Mouse (Mus musculus): Measurements from ENCODE around the gene Fndc3b. TPM values are rescaled to one million over a fixed set of nuclear protein-coding genes. Genes with fewer than 3 reads are reported as not detected.

The Fndc3b gene
- polyA plus RNA-seq, 1 experiment from 2014 or later: 24.5 TPM

DNA sequence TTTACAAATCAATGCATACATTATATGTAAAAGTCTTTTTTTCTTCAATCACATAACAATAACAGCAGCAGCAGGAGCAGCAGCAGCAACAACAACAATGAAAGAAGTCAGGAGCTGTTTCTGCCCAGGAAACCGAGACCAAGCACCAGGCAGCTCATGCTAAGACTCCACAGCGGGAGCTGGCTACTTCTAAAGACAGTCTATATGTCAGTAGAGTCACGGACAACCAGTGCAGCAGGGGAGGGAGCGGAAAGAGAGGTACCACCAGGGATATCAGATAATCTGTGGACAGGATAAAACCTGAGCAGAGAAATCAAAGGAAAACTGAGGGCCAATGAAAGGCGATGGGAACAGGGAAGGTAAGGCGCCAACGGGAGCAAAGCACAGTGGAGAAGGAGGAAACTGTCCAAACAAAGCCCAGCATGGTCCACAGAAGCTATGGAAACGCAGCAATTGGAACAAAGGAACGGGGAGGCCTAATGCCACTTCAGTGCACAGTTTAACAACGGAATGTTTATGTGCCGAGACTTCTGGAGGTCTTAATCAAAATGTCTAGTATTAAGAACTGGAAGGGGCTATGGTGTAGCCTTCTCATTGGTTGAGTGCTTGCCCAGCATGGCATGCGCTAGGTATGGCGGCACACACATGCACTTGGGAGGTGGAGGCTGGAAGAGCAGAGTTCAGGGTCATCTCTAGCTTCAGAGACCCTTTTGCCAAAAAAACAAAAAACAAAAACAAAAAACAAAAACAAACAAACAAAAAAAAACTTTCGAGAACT is 215.6 kb downstream of the Fndc3b start:
- Histone ChIP-seq H3K27ac (no peak overlapping the region), H3K27me3 (replicated peaks) (no peaks in the 10 kb centered on the region), H3K4me3 (replicated peaks) (no peak overlapping the region), H3K36me3 (peaks cover 19% of the 10 kb centered on the region; the same call in 1 of the 2 replicates), H3K4me2 (no peak overlapping the region), H3K4me1 (no peaks in the 10 kb centered on the region), H3K9me3 (no peaks in the 10 kb centered on the region), H3K9ac (no peak overlapping the region)
- ATAC-seq (ENCODE audit: insufficient read depth, low FRiP score, low read depth): no peak
- WGBS: 83% methylated on average over 14 of the region's 14 CpGs

DNA sequence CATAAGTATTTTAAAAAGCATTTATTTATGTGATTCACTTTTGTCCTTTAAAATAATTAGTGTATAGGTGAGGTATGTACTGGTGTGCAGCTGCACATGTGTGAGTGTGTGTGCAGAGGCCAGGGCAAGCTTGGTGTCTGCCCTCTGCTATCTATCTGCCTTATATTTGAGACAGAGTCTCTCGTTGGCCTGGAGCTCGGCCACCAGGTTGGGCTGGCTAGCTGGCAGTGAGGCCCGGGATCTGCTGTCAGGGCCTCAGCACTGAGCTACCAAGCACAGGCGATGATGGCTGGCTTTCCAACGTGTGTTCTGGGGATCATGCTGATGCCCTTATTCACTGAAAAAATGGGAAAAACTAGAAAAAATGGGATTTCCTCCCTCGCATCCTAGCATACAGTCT is 216.4 kb downstream of the Fndc3b start:
- H3K4me1 ChIP-seq: no peaks in the 10 kb centered on the region
- no peak overlapping the region for H3K27ac ChIP-seq
- WGBS: 80% methylated on average over 6 of the region's 6 CpGs
- no peak overlapping the region for H3K4me2 ChIP-seq
- no peaks in the 10 kb centered on the region for H3K9me3 ChIP-seq
- no peak overlapping the region for H3K9ac ChIP-seq
- no peak overlapping the region for H3K4me3 ChIP-seq (replicated peaks)
- H3K36me3 ChIP-seq: peaks cover 18% of the 10 kb centered on the region; the same call in 1 of the 2 replicates
- ATAC-seq (ENCODE audit: insufficient read depth, low FRiP score, low read depth): no peak
- H3K27me3 ChIP-seq (replicated peaks): no peaks in the 10 kb centered on the region

DNA sequence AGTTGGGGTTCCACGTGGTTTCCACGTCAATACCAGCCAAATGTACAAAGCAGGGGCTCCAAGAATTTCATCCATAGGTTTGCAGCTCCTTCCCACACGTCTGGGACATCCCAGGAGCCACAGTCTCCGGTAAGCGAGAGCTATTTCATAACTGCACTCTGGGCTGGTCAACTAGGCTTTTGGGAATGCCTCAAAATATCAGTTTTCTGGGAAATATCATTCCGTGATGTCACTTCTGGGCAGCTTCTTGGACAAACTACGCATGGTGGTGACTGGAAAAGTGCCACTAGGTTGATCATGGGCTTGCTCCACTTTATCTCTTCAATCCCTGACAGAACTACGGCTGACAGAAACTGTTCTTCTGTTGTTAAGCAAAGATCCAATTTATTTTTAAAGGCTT is 217.0 kb downstream of the Fndc3b start:
- H3K36me3 ChIP-seq: peaks cover 18% of the 10 kb centered on the region; the same call in 1 of the 2 replicates
- WGBS: 85% methylated on average over 8 of the region's 8 CpGs

DNA sequence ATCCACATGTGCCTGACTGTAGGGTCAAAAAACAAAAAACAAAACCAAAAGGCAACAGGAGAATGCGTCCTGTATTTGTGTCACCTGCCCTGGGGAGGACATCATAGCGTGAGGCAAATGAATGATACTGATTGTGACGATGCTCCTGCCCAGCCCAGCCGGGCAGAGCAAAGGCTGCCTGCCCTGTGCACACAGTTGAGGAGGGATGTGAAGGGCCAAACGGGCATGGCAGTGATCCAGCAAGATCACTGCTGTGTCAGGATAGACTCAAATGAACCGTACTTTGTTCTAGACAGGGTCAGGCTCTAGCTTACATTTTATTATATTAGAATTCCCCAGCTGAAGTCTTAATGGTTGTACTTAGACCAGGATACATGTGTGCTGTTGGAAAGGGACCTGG is 219.3 kb downstream of the Fndc3b start:
- no peak overlapping the region for H3K4me3 ChIP-seq (replicated peaks)
- 82% methylated on average over 6 of the region's 6 CpGs for WGBS
- no peak overlapping the region for H3K9ac ChIP-seq
- no peaks in the 10 kb centered on the region for H3K4me1 ChIP-seq
- no peak overlapping the region for H3K4me2 ChIP-seq
- peaks cover 24% of the 10 kb centered on the region for H3K36me3 ChIP-seq
- no peaks in the 10 kb centered on the region for H3K27me3 ChIP-seq (replicated peaks)
- H3K9me3 ChIP-seq: no peaks in the 10 kb centered on the region
- H3K27ac ChIP-seq: no peak overlapping the region
- no peak for ATAC-seq (ENCODE audit: insufficient read depth, low FRiP score, low read depth)

More for the DNA sequence above, 217.0 kb downstream of the Fndc3b start:
- H3K4me3 ChIP-seq (replicated peaks): no peak overlapping the region
- H3K27me3 ChIP-seq (replicated peaks): no peaks in the 10 kb centered on the region
- no peaks in the 10 kb centered on the region for H3K9me3 ChIP-seq
- no peak overlapping the region for H3K9ac ChIP-seq
- no peaks in the 10 kb centered on the region for H3K4me1 ChIP-seq
- ATAC-seq (ENCODE audit: insufficient read depth, low FRiP score, low read depth): no peak
- no peak overlapping the region for H3K27ac ChIP-seq
- no peak overlapping the region for H3K4me2 ChIP-seq

DNA sequence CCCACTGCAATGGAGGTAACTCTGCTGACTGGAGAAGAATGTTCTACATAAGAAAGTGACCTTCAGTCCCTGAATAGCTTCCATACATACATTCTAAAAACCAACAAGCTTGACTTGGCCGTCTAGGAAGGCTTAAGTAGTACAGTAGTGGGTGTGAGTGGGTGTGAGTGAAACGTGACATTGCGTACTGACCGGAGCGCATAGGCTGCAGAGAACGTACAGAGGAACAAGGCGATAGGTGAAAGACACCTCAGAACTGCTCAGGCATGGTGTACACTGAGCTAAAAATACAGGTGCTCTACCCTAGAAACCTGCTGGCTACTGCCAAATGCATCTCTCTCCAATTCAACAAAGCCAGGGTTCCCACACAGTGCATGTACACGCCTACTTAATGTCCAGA is 219.7 kb downstream of the Fndc3b start:
- Histone ChIP-seq H3K27me3 (replicated peaks) (no peaks in the 10 kb centered on the region), H3K36me3 (peaks cover 24% of the 10 kb centered on the region), H3K9ac (no peak overlapping the region), H3K4me1 (no peaks in the 10 kb centered on the region), H3K9me3 (no peaks in the 10 kb centered on the region), H3K27ac (no peak overlapping the region), H3K4me3 (replicated peaks) (no peak overlapping the region), H3K4me2 (no peak overlapping the region)
- no peak for ATAC-seq (ENCODE audit: insufficient read depth, low FRiP score, low read depth)
- 85% methylated on average over 8 of the region's 8 CpGs for WGBS

DNA sequence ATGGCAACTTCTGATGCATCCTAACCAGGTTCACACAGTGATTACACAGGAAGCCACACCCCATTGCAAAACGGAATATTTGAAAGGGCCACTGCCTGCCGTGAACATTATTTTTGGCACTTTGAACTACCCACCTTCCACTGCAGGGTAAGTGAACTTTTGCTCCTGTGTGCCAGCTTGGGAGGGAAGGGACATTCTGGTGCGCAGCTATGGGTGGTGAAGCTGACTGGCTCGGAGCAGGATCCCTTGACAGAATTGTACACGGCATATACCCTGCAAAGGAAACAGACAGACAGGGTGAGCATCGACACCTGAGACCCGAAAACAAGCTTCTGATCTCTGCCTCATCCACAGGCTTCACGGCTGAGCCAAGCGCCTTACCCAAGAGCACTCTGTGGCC is 220.2 kb downstream of the Fndc3b start:
- no peaks in the 10 kb centered on the region for H3K9me3 ChIP-seq
- 79% methylated on average over 9 of the region's 9 CpGs for WGBS
- H3K36me3 ChIP-seq: peaks cover 24% of the 10 kb centered on the region
- ATAC-seq (ENCODE audit: insufficient read depth, low FRiP score, low read depth): no peak
- H3K9ac ChIP-seq: no peak overlapping the region
- H3K4me1 ChIP-seq: no peaks in the 10 kb centered on the region
- no peak overlapping the region for H3K4me2 ChIP-seq
- no peak overlapping the region for H3K4me3 ChIP-seq (replicated peaks)
- no peak overlapping the region for H3K27ac ChIP-seq
- H3K27me3 ChIP-seq (replicated peaks): no peaks in the 10 kb centered on the region

DNA sequence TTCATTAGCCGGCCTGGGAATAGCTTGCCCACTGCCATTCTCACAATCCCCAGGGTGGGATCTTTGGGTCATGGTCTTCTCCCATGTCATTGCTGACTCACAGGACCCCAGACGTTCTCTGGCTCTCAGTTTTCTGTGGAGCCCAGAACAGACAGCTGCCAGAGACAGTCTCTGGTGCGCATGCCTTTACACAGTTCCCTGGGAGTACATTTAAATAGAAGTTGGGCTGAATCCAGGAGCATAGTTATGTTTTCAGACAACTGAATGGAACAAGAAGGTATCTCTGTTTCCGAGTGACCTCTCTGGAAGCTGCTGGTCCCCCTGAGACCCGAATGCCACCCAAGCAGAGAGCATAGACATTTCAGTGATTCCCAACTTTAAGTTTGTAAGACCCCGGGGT is 221.6 kb downstream of the Fndc3b start:
- H3K9me3 ChIP-seq: no peaks in the 10 kb centered on the region
- H3K4me1 ChIP-seq: no peaks in the 10 kb centered on the region
- H3K36me3 ChIP-seq: peaks cover 24% of the 10 kb centered on the region
- no peak for ATAC-seq (ENCODE audit: insufficient read depth, low FRiP score, low read depth)
- WGBS: 74% methylated on average over 6 of the region's 6 CpGs
- no peak overlapping the region for H3K27ac ChIP-seq
- H3K4me2 ChIP-seq: no peak overlapping the region
- no peak overlapping the region for H3K9ac ChIP-seq
- no peaks in the 10 kb centered on the region for H3K27me3 ChIP-seq (replicated peaks)
- no peak overlapping the region for H3K4me3 ChIP-seq (replicated peaks)

DNA sequence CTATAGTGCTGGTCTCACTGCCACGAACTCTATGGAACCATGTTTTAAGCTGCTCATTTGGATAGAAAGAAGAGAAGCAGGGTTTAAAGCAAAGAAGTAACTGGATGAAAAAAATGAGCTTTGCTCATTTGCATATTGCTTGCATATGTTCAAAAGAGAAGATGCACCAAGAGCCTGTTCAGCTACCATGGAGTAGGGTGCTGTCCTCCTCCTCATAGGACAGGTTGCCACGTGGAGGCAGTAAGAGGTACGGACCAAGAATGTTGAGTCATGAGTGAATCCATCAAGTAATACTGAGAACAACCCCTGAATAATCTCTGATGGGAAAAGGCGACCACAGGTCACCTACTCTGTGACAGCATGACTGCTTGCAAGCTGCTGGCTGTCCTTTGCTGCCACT is 226.0 kb downstream of the Fndc3b start:
- H3K4me3 ChIP-seq (replicated peaks): no peak overlapping the region
- no peak overlapping the region for H3K27ac ChIP-seq
- no peaks in the 10 kb centered on the region for H3K4me1 ChIP-seq
- no peaks in the 10 kb centered on the region for H3K27me3 ChIP-seq (replicated peaks)
- H3K9me3 ChIP-seq: no peaks in the 10 kb centered on the region
- no peak overlapping the region for H3K9ac ChIP-seq
- WGBS: 89% methylated on average over 4 of the region's 4 CpGs
- ATAC-seq (ENCODE audit: insufficient read depth, low FRiP score, low read depth): no peak
- peaks cover 20% of the 10 kb centered on the region for H3K36me3 ChIP-seq
- H3K4me2 ChIP-seq: no peak overlapping the region

DNA sequence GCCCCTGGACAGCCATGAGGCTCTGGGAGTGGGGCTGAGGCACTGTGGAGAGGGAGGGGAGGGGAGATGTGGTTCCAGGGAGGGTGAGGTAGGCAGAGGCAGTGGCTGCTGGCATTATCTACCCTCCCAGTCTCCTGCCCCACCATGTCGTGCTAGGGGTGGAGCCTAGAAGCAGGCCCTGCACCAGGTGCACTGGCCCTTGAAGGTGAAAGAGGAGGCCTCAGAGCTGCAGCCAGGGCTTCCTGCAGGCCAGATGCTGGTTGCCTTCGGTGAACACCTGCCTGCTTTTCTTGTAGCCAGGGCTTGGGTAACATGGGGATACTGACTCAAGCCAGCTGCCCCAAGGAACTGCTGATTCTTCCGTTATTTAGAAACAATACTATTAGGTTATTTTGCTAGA is 226.4 kb downstream of the Fndc3b start:
- no peaks in the 10 kb centered on the region for H3K4me1 ChIP-seq
- H3K4me3 ChIP-seq (replicated peaks): no peak overlapping the region
- H3K27ac ChIP-seq: no peak overlapping the region
- no peaks in the 10 kb centered on the region for H3K9me3 ChIP-seq
- WGBS: 60% methylated on average over 3 of the region's 3 CpGs
- H3K9ac ChIP-seq: no peak overlapping the region
- no peaks in the 10 kb centered on the region for H3K27me3 ChIP-seq (replicated peaks)
- no peak overlapping the region for H3K4me2 ChIP-seq
- peaks cover 24% of the 10 kb centered on the region for H3K36me3 ChIP-seq
- no peak for ATAC-seq (ENCODE audit: insufficient read depth, low FRiP score, low read depth)

DNA sequence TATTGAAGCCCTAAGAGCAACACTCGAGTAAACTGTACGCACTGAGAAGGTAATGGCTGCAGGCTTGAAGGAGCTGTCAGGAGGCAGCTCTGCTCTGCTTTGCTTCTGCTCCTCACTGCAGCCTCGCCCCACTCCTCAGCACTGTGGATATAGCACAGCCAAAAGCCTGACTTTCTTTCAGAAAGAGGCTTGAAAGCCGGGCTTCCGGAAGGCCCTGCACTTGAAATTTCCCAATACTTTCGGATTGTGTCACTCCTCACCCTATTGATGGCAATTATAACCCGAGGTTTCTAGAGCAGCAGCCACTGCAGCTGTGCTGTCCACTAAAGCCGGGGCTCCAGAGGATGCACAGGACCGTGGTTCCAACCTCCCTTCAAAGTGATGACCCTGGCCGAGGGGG is 227.3 kb downstream of the Fndc3b start:
- Histone ChIP-seq H3K4me3 (replicated peaks) (no peak overlapping the region), H3K4me1 (no peaks in the 10 kb centered on the region), H3K27ac (no peak overlapping the region), H3K9ac (no peak overlapping the region), H3K9me3 (no peaks in the 10 kb centered on the region), H3K36me3 (peaks cover 28% of the 10 kb centered on the region), H3K27me3 (replicated peaks) (no peaks in the 10 kb centered on the region), H3K4me2 (no peak overlapping the region)
- WGBS: 78% methylated on average over 10 of the region's 10 CpGs
- ATAC-seq (ENCODE audit: insufficient read depth, low FRiP score, low read depth): no peak

DNA sequence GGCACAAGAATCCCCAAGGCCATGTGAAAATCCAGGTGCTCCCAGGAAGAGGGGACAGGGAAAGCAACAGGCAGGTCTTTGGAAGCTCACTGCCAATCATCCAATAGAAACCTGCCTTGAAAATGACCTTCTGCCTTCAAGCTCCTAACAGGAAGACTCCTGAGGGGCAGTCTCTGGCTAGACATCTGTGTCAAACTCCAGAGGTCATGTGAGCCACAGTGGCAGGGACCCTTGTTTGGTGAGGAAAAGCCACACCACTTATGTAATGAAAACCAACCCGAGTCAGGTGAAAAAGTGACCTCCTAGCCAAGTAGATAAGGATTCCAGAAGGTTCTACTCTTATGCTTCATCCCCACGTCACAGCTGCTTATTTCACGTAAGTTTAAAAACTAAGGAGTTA is 227.8 kb downstream of the Fndc3b start:
- 74% methylated on average over 3 of the region's 3 CpGs for WGBS
- H3K9ac ChIP-seq: no peak overlapping the region
- H3K27me3 ChIP-seq (replicated peaks): no peaks in the 10 kb centered on the region
- no peaks in the 10 kb centered on the region for H3K9me3 ChIP-seq
- H3K36me3 ChIP-seq: peaks cover 30% of the 10 kb centered on the region
- no peaks in the 10 kb centered on the region for H3K4me1 ChIP-seq
- ATAC-seq (ENCODE audit: insufficient read depth, low FRiP score, low read depth): no peak
- no peak overlapping the region for H3K4me3 ChIP-seq (replicated peaks)
- H3K4me2 ChIP-seq: no peak overlapping the region
- H3K27ac ChIP-seq: no peak overlapping the region

DNA sequence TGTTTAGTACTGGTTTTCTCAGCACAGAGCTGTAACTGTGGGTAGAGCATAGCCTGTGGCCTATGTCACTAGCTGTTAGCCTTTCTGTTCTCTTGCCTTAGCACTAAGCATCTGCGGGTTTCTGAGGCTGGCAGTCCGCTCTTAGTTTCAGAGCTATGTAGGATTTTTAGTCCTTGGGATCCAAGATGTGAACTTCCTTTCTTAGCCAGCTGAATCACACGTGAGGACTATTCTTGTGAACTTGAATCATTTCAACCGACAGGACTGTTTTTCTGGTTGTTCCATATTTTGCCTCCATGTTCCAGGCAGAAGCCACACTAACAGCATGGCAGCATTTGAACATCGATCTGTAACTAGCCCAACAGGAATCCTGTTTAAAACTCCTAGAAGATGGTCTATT is 229.4 kb downstream of the Fndc3b start:
- Histone ChIP-seq H3K4me1 (no peaks in the 10 kb centered on the region), H3K4me3 (replicated peaks) (no peak overlapping the region), H3K27ac (no peak overlapping the region), H3K36me3 (peaks cover 18% of the 10 kb centered on the region), H3K9ac (no peak overlapping the region), H3K9me3 (no peaks in the 10 kb centered on the region), H3K4me2 (no peak overlapping the region), H3K27me3 (replicated peaks) (no peaks in the 10 kb centered on the region)
- WGBS: 89% methylated on average over 5 of the region's 5 CpGs
- ATAC-seq (ENCODE audit: insufficient read depth, low FRiP score, low read depth): no peak

DNA sequence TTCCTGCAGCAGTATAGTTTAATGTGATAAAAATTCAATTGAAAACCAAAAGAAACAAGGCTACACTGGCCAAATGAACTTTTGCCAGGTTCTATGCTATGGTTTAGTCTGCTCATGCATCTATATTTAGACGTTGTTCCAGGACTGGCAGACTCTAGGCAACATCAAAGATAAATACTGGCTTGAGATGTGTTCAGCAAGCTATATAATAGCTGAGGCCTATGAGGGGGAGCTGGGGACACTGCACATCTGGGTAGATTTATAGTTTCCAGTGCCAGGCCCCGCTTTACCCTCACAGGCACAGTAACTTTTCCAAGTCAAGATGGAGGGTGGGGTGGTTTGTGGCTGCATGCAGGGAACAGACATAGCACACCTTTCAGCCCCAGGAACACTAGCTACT is 231.7 kb downstream of the Fndc3b start:
- ATAC-seq (ENCODE audit: insufficient read depth, low FRiP score, low read depth): no peak
- peaks cover 18% of the 10 kb centered on the region; the same call in 1 of the 2 replicates for H3K36me3 ChIP-seq

More for the DNA sequence above, 231.7 kb downstream of the Fndc3b start:
- no peaks in the 10 kb centered on the region for H3K27me3 ChIP-seq (replicated peaks)
- WGBS: 55% methylated on average over 2 of the region's 2 CpGs
- no peak overlapping the region for H3K4me3 ChIP-seq (replicated peaks)
- H3K9me3 ChIP-seq: no peaks in the 10 kb centered on the region
- no peak overlapping the region for H3K9ac ChIP-seq
- no peak overlapping the region for H3K4me2 ChIP-seq
- no peak overlapping the region for H3K27ac ChIP-seq
- H3K4me1 ChIP-seq: no peaks in the 10 kb centered on the region
